Mouse (Mus musculus): ENCODE results near the gene Ptcd1. TPM values are rescaled to one million over a fixed set of nuclear protein-coding genes. Genes with fewer than 3 reads are reported as not detected.

The Ptcd1 gene
- polyA plus RNA-seq, 1 experiment from 2014 or later: 21.6 TPM

GRCm38 (mm10) chr5:145201321-145201991 lies 34.5 kb upstream of the Ptcd1 start, which contains the start of gene Zkscan14:
Zkscan14 (minus strand) TSS chr5:145201868.
- H3K4me3 ChIP-seq: peak within 1 kb of the TSS; percentile 89
- 2% methylated on average over 37 of the region's 37 CpGs for WGBS
- H3K9ac ChIP-seq: peak within 1 kb of the TSS; percentile 79
- peak within 1 kb of the TSS; percentile 99 for H3K4me2 ChIP-seq (replicated peaks)
- H3K36me3 ChIP-seq: 0 out of 2 replicates have a peak, but pooled peaks cover 2% of the 10 kb centered on the region
- no peaks in the 10 kb centered on the region for H3K27me3 ChIP-seq
- peak within 1 kb of the TSS; percentile 63 for H3K27ac ChIP-seq
- H3K4me1 ChIP-seq: peaks cover 22% of the 10 kb centered on the region
- H3K9me3 ChIP-seq: no peaks in the 10 kb centered on the region
- ATAC-seq (ENCODE audit: insufficient number of reproducible peaks, insufficient read depth, low FRiP score, low TSS enrichment): no peak

- WGBS: 77% methylated on average over 7 of the region's 7 CpGs
- Histone ChIP-seq H3K9ac (no peak overlapping the region), H3K27ac (no peak overlapping the region), H3K36me3 (peaks cover 13% of the 10 kb centered on the region), H3K4me3 (no peak overlapping the region), H3K4me1 (peaks cover 14% of the 10 kb centered on the region), H3K9me3 (no peaks in the 10 kb centered on the region), H3K4me2 (replicated peaks) (peak overlapping the region; percentile 99), H3K27me3 (no peaks in the 10 kb centered on the region)
- ATAC-seq (ENCODE audit: insufficient number of reproducible peaks, insufficient read depth, low FRiP score, low TSS enrichment): no peak
Measured at GRCm38 (mm10) chr5:145200387-145200786, 33.5 kb upstream of the Ptcd1 start.

- H3K4me2 ChIP-seq (replicated peaks): peak within 1 kb of the TSS; percentile 66
- peaks cover 21% of the 10 kb centered on the region for H3K4me1 ChIP-seq
- peak within 1 kb of the TSS; percentile 85 for H3K27ac ChIP-seq
- H3K4me3 ChIP-seq: peak within 1 kb of the TSS; percentile 89
- peaks cover 41% of the 10 kb centered on the region for H3K36me3 ChIP-seq
- WGBS: 85% methylated on average over 2 of the region's 2 CpGs
- H3K9me3 ChIP-seq: no peaks in the 10 kb centered on the region
- no peaks in the 10 kb centered on the region for H3K27me3 ChIP-seq
- peak within 1 kb of the TSS; percentile 95 for H3K9ac ChIP-seq
- no peak for ATAC-seq (ENCODE audit: insufficient number of reproducible peaks, insufficient read depth, low FRiP score, low TSS enrichment)
Measured at GRCm38 (mm10) chr5:145191962-145192361, 25.1 kb upstream of the Ptcd1 start, which contains the start of gene Atp5j2. Atp5j2 (minus strand) TSS chr5:145192062.

GRCm38 (mm10) chr5:145190875-145191798 lies 24.2 kb upstream of the Ptcd1 start:
- Histone ChIP-seq H3K9me3 (no peaks in the 10 kb centered on the region), H3K9ac (peak overlapping the region; percentile 95), H3K4me1 (peaks cover 21% of the 10 kb centered on the region), H3K4me3 (peak overlapping the region; percentile 89), H3K36me3 (peaks cover 43% of the 10 kb centered on the region), H3K27ac (peak overlapping the region; percentile 85), H3K27me3 (no peaks in the 10 kb centered on the region), H3K4me2 (replicated peaks) (peak overlapping the region; percentile 66)
- peak; percentile 77 for ATAC-seq (ENCODE audit: insufficient number of reproducible peaks, insufficient read depth, low FRiP score, low TSS enrichment)
- WGBS: 1% methylated on average over 41 of the region's 41 CpGs

GRCm38 (mm10) chr5:145190373-145190772 lies 23.5 kb upstream of the Ptcd1 start:
- H3K9me3 ChIP-seq: no peaks in the 10 kb centered on the region
- no peaks in the 10 kb centered on the region for H3K27me3 ChIP-seq
- peak overlapping the region; percentile 66 for H3K4me2 ChIP-seq (replicated peaks)
- peaks cover 21% of the 10 kb centered on the region for H3K4me1 ChIP-seq
- H3K36me3 ChIP-seq: peaks cover 43% of the 10 kb centered on the region
- ATAC-seq (ENCODE audit: insufficient number of reproducible peaks, insufficient read depth, low FRiP score, low TSS enrichment): no peak
- WGBS: 58% methylated on average over 5 of the region's 5 CpGs
- peak overlapping the region; percentile 89 for H3K4me3 ChIP-seq
- no peak overlapping the region for H3K27ac ChIP-seq
- H3K9ac ChIP-seq: peak overlapping the region; percentile 95

GRCm38 (mm10) chr5:145189416-145189815 lies 22.5 kb upstream of the Ptcd1 start:
- Histone ChIP-seq H3K4me1 (peaks cover 21% of the 10 kb centered on the region), H3K4me3 (no peak overlapping the region), H3K27ac (no peak overlapping the region), H3K36me3 (peaks cover 41% of the 10 kb centered on the region), H3K9ac (no peak overlapping the region), H3K9me3 (no peaks in the 10 kb centered on the region), H3K4me2 (replicated peaks) (peak overlapping the region; percentile 66; the same call in 1 of the 2 replicates), H3K27me3 (no peaks in the 10 kb centered on the region)
- 96% methylated on average over 6 of the region's 6 CpGs for WGBS
- ATAC-seq (ENCODE audit: insufficient number of reproducible peaks, insufficient read depth, low FRiP score, low TSS enrichment): no peak

GRCm38 (mm10) chr5:145185244-145185643 lies 18.3 kb upstream of the Ptcd1 start:
- peaks cover 80% of the 10 kb centered on the region for H3K36me3 ChIP-seq
- WGBS: 90% methylated on average over 2 of the region's 2 CpGs
- H3K4me1 ChIP-seq: peaks cover 11% of the 10 kb centered on the region
- no peaks in the 10 kb centered on the region for H3K9me3 ChIP-seq
- no peaks in the 10 kb centered on the region for H3K27me3 ChIP-seq
- H3K4me2 ChIP-seq (replicated peaks): no peak overlapping the region
- no peak overlapping the region for H3K4me3 ChIP-seq
- no peak for ATAC-seq (ENCODE audit: insufficient number of reproducible peaks, insufficient read depth, low FRiP score, low TSS enrichment)
- no peak overlapping the region for H3K27ac ChIP-seq
- H3K9ac ChIP-seq: no peak overlapping the region

GRCm38 (mm10) chr5:145178461-145178980 lies 11.6 kb upstream of the Ptcd1 start:
- 83% methylated on average over 18 of the region's 18 CpGs for WGBS
- H3K4me1 ChIP-seq: no peaks in the 10 kb centered on the region
- ATAC-seq (ENCODE audit: insufficient number of reproducible peaks, insufficient read depth, low FRiP score, low TSS enrichment): no peak
- no peaks in the 10 kb centered on the region for H3K27me3 ChIP-seq
- H3K27ac ChIP-seq: no peak overlapping the region
- H3K9ac ChIP-seq: no peak overlapping the region
- H3K4me2 ChIP-seq (replicated peaks): no peak overlapping the region
- no peak overlapping the region for H3K4me3 ChIP-seq
- no peaks in the 10 kb centered on the region for H3K9me3 ChIP-seq
- H3K36me3 ChIP-seq: peaks cover 99% of the 10 kb centered on the region

- H3K36me3 ChIP-seq: peaks cover 38% of the 10 kb centered on the region
- H3K9ac ChIP-seq: peak overlapping the region; percentile 94
- H3K27ac ChIP-seq: peak overlapping the region; percentile 83
- H3K9me3 ChIP-seq: no peaks in the 10 kb centered on the region
- H3K27me3 ChIP-seq: no peaks in the 10 kb centered on the region
- H3K4me2 ChIP-seq (replicated peaks): peak overlapping the region; percentile 93
- WGBS: 0% methylated on average over 22 of the region's 28 CpGs
- H3K4me1 ChIP-seq: peaks cover 21% of the 10 kb centered on the region
- ATAC-seq (ENCODE audit: insufficient number of reproducible peaks, insufficient read depth, low FRiP score, low TSS enrichment): peak; percentile 53; the same call in 1 of the 2 replicates
- H3K4me3 ChIP-seq: peak overlapping the region; percentile 91
Measured at GRCm38 (mm10) chr5:145167306-145167661, 376 bp upstream of the Ptcd1 start.

GRCm38 (mm10) chr5:145165184-145165583 lies 1.7 kb downstream of the Ptcd1 start:
- Histone ChIP-seq H3K27me3 (no peaks in the 10 kb centered on the region), H3K4me2 (replicated peaks) (no peak overlapping the region), H3K27ac (no peak overlapping the region), H3K9me3 (no peaks in the 10 kb centered on the region), H3K36me3 (peaks cover 35% of the 10 kb centered on the region), H3K4me3 (no peak overlapping the region), H3K4me1 (peaks cover 21% of the 10 kb centered on the region), H3K9ac (0 out of 2 replicates have a peak overlapping the region, but pooled peaks have one; percentile 19)
- WGBS: 80% methylated on average over 15 of the region's 15 CpGs
- ATAC-seq (ENCODE audit: insufficient number of reproducible peaks, insufficient read depth, low FRiP score, low TSS enrichment): no peak

GRCm38 (mm10) chr5:145164710-145165109 lies 2.2 kb downstream of the Ptcd1 start:
- Histone ChIP-seq H3K9me3 (no peaks in the 10 kb centered on the region), H3K4me3 (no peak overlapping the region), H3K4me1 (peaks cover 21% of the 10 kb centered on the region), H3K9ac (0 out of 2 replicates have a peak overlapping the region, but pooled peaks have one; percentile 19), H3K4me2 (replicated peaks) (no peak overlapping the region), H3K27me3 (no peaks in the 10 kb centered on the region), H3K36me3 (peaks cover 38% of the 10 kb centered on the region), H3K27ac (no peak overlapping the region)
- WGBS: 73% methylated on average over 3 of the region's 3 CpGs
- ATAC-seq (ENCODE audit: insufficient number of reproducible peaks, insufficient read depth, low FRiP score, low TSS enrichment): no peak
